Mouse (Mus musculus) kidney, adult 9 months (tissue): ENCODE results near the gene Arl2bp.

ENCODE experiments used
- DNase-seq: peaks from one replicate; pipeline ENCODE4 v3.0.0; 2022

Arl2bp gene

DNA sequence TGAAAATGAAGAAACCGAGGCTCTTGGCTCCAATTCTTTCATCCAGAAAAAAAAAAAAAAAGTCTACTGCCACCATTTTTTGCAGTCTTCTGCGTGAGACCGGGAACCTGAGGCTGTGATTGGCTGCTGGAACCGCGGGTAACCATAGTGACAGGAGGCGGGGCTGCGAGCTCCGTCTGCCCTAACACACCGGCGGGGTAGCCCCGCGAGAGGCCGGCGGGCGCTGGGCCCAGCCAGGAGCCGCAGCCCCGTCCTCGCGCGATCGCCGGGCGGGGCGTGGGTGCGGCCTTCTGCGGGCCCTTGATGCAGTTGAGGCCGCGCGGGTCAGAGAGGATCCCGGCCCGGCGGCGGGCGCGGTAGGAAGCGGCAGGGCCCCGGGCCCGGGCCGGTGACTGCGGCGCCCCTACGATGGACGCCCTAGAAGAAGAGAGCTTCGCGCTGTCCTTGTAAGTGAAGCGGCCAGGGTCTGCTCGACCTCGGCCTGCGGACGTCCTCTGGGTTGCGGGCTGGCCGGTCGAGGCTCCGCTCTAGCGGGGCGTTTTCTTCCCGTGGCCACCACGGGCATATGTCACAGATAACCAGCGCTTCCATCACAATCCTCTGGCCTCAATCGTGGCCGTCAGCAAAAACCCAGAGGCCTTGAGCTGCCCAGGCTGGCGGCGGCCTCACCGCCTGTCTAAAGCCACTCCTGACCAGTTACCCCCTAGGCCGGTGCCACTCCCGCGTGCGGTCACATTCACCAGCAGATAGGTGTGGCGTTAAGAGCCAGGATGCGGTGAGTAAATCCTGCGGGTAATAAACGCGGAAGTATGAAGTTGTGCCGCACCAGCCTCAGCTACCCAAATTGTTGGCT is at the start of gene Arl2bp:
Gene Arl2bp, plus strand, starts transcription at position 145 of the 853 bp plus-strand sequence.
- peak; percentile 96 for DNase-seq

DNA sequence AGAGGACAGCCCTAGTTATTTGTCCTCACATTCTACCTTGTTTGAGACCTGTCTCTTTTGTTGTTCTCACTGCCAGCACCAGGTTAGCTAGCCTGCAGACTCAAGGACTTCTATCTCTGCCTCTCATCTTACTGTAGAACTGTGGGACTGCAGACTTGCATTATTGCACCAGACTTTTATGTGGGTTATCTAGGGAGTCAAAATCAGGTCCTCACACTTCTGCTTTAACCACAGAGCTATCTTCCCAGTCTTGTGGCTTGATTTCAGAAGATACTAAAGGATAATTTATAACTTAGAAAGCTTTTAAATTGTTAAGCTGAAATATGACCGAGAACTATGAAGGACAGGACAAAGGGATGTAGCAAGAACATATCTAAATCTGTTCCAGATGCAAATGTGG is 41.5 kb upstream of the Arl2bp start:
- DNase-seq, result no peak

DNA sequence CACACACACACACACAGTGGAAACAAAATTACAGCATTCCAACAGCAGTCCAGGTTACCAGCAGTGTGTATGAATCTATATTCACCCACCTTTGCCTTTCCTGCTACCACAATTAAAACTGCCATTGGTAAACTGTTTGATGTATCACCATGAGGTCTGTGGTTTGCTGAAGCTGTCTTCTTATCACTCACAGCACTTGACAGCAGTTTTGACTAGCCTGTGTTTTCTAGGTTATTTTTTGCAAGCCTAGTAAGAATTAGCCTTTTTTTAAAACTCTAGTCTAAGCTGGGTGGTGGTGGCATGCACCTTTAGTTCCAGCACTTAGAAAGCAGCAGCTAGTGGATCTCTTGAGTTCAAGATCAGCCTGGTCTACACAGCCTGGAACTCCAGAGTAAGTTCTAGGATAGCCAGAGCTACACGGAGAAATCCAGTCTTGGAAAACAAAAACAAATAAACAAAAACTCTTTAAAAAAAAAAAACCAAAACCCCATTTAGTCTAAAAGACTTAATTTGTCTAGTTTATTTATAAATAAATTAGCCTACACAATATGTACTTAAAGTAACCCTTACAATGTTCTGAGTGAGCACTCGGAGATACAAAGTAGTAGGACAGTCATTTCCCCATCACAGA is 32.7 kb upstream of the Arl2bp start:
- no peak for DNase-seq

DNA sequence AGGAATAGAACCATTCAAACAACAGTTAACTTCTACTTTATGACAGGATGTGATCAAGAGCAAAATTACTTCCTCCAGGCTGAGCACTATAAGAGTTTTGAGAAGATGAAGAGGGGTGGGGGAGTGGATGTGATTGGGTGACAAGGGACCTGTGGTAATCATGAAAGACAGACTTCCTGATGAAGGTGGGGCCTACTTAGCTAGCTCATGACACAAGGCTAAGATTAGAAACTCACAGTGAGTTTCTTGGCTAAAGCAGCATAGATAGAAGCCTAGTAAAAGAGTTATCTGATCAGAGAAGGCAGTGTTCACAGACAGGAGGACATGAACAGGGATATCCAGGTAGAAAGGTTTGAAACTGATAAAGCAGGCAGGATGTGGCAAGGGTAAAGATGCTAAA is 32.2 kb upstream of the Arl2bp start:
- DNase-seq, result no peak

DNA sequence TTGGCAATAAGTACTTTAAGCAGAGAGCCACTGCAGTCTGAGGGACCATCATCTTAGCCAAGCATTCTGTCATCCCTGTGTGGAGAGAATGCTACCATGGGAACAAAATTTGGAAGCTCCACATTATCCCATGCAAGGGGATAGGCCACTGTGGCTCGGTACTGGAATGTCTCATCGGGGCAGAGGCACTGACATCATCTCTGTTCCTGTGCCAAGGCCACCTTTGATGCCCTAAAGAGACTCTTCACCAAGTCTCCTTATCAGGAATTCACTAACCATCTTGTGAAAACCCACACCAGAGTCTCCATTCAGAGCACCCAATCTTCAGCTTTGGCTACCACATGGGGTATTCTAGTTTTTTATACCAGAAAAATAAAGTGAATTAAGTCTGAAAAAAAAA is 25.2 kb upstream of the Arl2bp start:
- no peak for DNase-seq

DNA sequence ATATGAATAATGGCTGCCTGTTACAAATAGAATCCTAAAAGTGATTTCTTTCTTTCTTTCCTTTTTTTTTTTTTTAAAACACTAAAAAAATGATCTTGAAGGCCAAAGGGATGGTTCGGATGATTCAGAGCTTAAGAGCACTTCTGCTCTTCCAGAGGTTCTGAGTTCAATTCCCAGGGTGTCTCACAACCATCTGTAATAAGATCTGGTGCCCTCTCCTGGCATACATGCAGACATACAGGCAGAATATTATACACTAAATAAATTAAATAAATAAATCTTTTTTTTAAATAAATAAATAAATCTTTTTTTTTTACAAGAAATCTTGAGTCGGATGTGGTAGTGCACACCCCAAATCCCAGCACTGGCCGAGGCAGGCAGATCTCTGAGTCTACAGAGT is 24.5 kb upstream of the Arl2bp start:
- no peak for DNase-seq

DNA sequence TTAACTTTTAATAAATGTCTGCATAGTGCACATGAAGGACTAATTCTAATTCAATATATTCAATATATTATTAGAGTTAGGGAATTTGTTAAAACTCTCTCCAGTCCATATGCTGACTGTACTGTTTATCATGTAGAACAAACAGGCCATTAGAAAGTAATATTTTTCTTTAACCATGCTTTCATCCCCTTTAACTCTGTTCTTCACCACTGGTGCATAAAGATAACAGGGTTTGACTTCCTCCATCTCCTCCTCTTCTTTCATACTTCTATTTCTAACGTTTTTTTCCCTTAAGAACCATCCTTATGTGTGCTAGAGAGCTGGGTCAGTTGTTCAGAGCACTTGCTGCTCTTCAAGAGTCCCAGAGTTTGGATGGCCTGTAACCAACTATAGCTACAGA is 21.2 kb upstream of the Arl2bp start:
- DNase-seq, result no peak

DNA sequence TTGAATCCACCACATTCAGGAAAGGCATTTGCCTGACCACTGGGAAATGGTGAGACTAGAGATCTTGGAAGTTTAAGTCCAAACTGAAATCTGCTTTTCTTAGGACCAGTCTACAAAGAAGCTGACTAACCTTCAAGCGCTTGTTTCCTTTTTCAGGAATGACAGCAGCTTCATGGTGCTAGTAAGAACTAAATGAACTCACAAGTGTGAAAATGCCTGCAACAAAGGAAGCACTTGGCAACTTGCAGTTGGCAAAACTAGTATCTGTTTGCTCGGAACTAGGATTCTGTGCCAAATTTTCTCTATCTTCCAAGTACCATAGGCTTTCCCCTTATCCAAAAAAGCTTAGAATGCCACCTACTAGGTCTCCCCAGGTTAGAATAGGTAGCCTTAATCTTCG is 20.2 kb upstream of the Arl2bp start:
- DNase-seq, result no peak

DNA sequence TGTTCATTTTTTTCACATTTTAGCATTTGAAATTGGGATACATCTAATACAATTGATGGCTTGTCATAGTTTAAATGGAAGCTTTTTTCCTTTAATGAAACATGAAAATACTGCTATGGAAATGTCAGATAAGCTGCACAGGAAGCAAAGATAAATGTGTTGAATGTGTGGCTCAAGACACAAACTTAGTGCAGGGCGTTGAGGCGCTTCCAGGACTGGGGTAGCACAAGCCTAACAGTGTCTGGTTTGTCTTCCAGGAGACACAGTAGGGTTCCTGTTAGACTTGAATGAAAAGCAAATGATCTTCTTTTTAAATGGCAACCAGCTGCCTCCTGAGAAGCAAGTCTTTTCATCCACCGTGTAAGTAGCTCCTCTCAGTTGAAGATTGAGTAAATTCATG is 16.9 kb upstream of the Arl2bp start:
- DNase-seq, result no peak

DNA sequence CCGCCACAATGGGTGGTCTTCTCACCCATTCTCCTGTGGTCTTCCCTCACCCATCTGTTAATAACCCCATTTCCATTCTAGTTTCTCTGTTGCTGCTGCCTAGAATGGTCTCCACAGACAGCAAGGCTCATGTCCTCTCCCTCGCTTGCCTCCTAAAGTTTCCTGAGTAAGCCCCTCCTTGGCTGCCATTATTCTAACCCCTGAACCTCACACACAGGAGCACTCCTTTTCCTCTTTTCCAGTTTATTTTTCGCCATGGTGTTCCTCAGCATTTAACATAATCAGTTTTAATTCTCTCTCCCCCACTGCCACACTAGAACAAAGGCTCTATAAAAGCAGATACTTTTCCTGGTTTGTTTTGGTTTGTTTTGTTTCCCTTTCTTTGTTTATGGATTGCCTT is 13.4 kb upstream of the Arl2bp start:
- no peak for DNase-seq

DNA sequence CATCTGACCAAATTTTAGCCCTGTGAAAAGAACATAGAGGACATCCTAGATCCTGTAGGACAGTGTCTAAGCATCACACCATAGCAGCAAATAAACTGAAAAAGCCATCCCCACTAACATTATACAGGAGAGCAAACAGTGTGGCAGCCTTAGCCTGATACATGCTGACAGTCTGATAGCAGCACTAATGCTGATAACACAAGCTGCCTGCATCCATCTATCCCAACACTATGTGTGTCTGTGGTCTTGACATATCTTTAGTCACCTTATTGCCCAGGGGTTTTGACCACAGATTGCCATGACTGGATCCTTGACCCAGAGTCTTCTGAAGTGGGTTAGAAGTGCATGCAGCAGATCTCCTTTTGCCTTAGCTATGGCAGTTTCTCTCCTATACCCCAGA is 11.4 kb upstream of the Arl2bp start:
- no peak for DNase-seq

DNA sequence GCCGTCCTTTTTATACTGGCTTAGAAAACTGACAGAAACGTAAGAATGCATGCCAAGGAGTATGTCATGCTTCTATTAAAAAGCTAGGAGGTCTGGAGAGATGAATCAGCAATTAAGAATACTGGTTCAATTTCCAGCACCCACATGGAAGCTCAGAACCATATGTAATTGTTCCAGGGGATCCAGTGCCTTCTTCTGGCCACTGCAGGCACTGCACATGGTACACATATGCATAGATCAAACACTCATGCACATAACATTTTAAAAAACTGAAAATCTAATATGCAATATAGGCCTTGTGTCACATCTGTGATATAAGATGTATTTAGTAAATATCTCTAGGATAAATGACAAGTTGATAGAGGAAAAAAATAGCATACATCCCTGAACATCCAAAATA is 8.4 kb upstream of the Arl2bp start:
- no peak for DNase-seq

DNA sequence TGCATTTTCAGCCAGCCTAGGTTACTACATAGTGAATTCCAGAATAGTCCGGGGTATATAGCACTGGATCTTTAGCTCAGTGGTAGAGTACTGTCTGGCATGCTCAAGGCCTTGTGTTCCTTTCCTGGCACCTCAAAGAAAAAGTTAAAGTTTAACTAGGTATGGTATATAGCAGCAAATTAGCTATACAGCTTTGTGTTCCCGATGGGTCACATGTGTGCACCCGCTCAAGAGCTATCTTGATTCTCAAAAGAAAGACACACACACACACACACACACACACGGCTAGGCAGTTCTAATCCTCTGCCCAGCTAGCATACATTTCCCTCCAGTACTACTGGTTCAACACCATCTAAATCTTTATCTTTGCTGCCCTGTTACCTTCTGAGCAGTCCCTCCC is 6.0 kb upstream of the Arl2bp start:
- no peak for DNase-seq

DNA sequence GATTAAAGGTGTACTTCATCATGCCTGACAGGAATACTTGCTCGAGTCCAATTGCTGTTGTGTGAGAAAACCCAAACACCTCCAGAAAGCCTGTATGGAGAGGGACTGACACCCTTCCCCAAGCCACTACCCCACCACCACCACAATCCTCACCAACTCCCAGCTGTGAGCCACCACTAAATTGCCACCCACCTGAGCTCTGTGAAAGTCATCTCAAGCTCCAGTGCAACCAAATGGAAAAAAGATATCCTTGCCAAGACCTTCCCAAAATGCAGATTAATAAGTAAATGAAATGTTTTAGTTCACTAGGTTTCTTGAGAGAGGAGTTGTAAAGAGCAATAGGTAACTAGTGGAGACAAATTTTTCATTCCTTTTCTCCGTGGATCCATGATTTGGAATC is 1.7 kb upstream of the Arl2bp start:
- peak; percentile 80 for DNase-seq

DNA sequence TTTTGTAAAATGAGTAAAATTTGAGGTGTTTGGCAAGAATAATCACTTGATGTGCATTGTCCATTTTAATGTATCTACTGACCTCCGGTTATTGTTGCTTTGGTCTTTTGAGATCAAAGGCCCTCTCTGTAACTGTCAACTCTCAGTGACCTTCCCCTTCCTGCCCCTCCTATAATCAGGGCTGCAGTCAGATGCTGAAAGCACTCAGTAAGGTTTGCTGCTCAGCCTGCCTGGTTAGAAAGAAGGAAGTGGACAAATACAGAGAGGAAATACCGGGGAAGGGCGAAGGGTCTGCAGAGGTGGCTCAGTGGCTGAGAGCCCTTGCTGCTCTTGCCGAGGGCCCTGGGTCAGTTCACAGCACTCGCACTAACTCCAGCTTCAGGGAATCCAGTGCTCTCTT is 8.0 kb downstream of the Arl2bp start:
- no peak for DNase-seq

DNA sequence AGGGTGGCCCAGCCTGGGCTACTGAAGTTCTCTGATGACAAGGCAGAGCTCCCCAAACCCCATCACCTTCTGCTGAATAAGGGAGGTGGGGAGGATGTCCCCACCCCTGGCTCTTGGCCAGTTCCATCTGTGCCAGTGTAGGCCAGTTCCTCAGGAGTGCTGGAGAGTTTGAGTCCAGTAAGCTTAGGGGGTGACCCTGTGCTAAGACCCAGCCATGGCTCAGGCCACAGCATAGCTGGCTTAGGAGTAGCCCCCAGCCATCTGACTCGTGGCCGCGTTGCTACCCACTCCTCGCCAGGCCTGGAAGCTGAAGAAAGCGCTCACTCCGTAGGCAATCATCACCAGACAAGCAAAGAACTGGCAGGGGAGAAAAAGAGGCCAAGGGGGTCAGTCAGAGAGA is 9.5 kb downstream of the Arl2bp start:
- no peak for DNase-seq

DNA sequence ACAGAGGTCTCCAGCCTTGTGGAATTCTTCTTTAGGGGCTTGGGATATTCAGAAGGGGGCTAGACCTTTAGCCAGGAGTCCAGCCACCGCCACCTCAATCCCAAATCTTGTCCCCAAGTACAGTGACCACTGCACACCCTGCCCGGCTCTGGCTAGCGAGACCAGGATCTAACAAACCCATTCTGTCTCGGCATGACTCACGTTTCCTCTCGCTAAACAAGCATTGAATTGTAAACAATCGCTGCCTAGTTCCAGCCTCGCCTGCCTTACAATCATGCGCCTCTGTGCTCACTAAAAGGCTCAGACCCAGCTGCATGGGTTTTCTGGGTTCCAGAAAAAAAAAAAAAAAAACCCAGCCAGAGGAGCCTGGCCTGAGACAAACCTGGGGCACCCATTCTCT is 12.2 kb downstream of the Arl2bp start:
- no peak for DNase-seq

DNA sequence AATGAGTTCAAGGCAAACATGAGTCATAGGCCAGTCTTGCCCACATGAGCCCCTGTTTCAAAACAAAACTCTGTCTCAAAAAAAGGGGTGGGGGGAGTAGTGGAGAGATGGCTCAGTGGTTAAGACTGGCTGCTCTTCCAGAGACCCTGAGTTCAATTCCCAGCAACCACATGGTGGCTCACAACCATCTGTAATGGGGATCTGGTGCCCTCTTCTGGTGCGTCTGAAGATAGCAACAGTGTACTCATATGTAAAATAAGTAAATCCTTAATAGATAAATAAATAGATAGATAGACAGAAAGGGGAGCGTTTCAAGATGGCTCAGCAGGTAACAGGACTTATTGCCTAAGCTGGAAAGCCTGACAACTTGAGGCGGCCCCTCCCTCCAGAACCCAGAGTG is 14.0 kb downstream of the Arl2bp start:
- no peak for DNase-seq

DNA sequence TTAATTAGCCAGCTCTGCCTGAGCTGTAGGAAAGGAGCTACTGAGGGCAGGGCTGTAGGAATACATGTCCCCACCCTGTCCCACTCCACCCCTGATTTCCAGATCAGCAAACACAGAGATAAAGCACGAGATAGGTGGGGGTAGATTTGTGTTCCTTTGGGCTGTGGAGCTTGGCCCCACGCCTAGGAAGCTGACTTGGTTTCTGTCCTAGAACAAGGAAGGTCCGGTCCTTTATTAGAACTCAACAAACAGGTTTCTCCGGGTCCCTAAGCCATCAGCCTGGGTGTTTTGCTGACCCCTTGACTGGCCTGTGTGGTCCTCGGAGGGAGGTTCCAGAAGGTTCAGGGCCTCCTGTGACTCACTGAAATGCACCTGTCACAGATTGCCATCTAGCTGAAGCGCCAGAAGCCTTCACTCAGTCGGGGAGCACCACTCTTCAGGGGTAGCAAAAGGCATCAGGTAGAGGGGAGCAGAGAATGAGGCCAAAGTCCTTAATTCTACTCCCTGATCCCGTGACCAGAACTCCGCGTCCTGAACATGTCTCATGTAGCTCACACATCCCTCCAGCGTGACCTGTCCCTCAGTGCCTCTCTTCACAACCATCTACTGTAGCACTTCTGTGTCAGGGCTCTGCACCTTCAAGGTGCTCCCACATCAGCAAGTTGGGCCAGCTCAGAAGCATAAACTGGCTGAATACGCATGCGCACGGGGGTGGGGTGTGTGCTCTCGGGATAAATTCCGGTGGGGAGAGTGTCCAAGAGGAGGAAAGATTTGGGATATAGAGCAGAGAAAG is 16.5 kb downstream of the Arl2bp start:
- DNase-seq, result no peak

DNA sequence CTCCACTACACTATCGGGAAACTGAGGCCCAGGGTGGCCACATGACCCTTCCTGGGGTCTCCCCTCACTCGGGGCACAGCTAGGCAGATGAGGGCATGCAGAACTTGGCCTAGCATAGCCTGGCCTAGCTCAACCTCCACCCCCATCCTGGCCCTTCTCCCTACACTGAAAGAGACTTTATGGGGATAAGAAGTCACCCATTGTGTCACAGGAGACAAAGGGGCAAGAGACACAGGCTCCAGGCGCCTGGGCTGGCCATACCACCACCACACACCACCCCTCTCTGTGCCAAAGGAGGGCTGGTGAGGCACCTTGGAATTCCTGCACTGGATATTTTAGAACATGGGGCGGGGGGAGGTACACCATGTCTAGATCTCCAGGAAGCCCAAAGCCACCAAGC is 17.9 kb downstream of the Arl2bp start:
- DNase-seq, result no peak

DNA sequence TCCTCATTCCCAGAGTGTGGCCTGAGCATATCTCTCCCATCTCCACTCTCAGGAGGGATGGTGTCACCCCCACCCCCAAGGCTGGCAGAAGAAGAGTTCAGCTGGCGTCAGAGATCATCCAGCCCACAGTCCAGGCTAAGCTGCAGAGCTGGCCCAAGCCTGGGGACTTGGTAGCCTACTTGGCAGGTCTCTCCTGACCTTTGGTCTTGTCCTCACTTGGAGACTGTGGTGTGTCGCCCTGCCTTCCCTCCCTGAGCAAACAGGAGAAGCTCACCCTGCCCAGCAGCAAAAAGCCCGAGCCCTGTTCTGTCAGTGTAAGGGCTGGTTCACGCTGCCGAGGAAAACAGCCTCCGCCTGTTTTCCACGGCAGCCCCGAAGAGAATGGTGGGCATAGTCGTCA is 19.6 kb downstream of the Arl2bp start:
- peak; percentile 87 for DNase-seq

DNA sequence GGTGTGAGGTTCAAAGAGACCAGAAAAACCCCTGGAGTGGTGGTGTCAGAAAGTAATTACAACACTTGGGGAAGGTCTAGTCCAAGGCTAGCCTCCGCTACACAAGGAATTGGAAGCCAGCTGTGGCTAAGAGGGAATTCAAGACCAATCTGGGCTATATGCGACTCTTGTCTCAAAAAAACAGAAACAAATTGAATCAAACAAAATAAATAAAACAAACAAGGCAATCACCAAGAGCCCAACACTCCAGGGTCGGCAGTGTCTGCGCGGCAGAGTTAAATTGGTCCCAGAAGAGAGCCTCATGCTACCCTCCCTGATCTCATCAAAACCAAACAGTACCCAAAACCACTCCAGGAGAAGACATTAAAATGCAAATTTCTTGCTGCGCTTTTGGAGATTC is 28.3 kb downstream of the Arl2bp start:
- no peak for DNase-seq

DNA sequence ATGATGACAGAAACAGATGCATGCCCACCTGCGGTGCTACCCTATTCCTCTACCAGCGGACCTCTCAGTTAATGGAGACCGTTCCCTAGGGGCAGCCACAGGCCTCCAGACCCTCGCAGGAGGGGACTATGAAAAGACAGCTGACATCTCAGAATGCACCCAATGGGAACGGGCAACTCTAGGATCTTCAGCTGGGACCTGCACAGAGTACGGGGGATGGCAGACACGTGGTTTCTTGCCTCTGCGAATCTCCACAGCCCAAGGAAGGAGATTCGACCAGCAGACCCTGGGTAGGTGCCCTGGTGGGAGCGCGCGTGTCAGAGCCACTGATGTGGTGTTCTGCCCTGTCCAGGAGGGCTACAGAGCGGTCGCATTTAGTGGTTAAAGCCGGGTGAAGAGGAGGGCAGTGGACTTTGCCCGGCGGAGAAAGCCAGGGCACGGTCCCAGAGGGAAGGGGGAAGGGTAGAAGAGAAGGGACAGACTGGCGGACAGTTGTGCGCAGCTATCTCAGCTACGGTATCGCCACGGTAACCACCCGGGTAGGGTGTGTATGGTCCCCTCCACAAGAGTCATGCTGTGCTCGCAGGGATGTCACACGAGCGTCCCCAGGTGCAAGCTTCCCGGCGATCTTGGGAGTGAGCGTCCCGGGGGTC is 29.1 kb downstream of the Arl2bp start:
- DNase-seq, result peak; percentile 83
